Mouse (Mus musculus): ENCODE measurements at regions not wholly inside any gene's neighbourhood (a gene's known extent, or its start where the extent isn't known, plus 50 kb on each side); places are given as distances from the start of the nearest gene placed in this dataset.
"Not testable (repeated sequence)": the region's sequence is repeated elsewhere in the genome, so short reads cannot be mapped to it uniquely, and the experiment has no call there.

DNA sequence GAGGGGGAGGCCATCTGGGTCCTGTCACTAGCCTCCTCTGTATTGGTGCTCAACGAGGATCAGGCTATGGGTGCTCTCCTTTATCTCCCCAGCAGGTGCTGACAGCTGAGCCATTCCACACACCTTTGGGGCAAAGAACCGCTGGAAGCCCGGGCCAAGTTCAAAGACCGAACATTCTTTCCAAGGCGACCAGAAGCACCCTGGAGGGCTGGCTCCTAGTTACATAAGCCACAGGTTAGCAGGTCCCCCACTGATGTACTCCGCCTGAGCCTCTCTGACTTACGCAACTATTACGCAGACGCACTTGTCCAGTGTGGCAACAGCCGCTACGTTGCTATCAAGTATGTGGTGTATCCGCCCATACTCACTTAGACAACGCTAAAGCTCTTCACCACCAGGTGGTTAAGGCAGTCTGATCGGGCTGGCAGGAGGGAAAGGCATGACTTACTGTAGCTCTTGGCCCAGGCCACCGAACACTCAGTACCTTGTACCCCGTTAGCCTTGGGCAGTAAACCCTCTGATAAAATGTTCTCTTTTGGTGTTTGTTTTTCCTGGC, 69.2 kb downstream of the Gm33543 start:
- DNase-seq (ENCODE audit: low spot score), result no peak

DNA sequence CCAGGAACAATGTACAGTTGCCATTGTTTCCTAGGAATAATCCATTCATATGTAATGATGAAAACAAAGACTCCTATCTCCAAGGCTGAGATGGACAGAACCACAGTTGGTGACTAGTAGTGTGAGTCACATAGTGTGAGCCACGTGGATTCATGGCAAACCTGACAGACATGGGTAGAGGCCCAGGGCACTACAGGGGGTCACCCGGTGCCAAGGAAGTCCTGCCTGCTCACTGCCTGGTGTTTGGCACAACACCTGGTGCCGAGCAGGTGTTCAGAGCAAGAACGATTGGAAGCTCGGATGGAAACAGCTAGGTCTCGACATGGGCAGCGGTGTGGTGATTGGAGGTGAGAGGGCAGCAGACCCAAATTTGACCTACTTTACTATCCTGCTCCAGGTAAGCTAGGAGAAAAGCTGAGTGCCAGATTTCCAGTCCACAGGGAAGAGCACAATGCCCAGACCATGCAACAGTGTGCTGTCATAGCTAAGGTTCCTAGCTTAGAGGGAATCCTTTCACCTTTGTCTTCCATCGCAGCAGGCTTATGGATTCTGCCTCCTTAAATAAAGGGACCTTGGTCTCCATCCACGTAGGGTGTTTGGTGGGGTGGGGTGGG, 69.8 kb downstream of the Gm33543 start:
- DNase-seq (ENCODE audit: low spot score), result no peak

DNA sequence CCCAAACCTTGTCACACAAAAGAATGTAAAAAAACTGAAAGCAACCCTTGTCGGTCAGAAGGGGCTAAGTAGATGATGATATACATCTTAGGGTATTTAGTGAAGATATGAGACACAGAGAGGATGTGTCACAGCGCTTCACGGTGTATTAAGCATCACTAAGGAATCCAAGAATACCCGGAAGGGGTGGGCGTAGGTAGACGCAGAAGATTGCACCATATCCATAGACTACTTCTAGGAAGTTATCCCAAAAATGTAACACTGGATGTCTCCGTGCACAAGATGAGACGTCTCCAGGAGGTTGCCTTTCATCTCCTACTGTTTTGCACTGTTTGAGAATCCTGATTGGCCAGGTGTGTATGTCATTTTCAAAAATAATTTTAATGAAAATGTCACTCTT, 73.8 kb downstream of the Gm33543 start:
- no peak for DNase-seq (ENCODE audit: low spot score)

DNA sequence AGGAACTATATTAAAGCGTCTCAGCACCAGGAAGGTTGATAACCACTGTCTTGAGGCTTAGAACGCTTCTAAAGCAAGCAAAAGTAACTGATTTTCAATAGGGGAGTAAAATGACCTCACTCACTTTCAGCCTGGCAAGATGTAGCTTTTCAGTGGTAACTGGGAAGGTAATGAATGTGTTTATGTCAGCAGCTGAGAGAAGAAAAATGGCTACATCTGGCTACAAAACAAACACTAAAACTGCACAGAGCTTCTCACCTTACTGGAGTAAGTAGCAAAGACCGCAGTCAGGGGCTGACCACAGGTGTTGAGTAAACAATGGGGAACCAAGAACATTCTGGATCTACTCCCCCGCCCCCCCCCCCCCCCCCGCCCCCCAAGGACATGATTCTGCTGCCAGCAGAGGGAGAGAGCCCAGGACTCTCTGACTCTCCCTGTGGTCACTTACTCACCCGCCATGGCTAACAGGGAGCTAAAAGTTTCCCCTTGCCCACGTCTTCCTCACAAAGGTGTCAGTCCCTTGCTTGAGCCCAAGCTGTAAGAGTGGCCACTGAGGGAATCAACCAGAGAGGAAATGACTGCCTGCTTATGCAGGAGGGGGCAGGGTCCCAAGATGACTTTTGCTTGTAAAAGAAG, 75.1 kb downstream of the Gm33543 start:
- no peak for DNase-seq (ENCODE audit: low spot score)

DNA sequence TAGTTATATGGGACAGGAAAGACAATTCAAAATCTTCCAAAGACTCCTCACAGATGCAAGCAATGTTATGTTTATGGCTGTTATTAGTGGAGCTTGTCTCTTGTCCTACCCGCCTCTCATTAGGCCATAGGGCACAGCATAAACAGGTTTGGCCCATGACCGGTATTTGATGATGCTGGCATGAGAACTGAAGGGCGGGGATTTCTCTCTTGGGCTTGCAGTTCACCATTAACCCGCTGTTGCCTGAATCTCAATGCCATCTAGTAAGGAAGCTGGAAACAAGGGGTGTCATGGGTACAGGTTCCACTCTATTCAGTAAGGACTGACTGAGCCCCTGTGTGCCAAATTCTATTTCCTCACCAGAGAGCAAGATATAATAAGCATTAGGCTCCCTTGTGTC, 78.6 kb downstream of the Gm33543 start:
- DNase-seq (ENCODE audit: low spot score), result no peak

DNA sequence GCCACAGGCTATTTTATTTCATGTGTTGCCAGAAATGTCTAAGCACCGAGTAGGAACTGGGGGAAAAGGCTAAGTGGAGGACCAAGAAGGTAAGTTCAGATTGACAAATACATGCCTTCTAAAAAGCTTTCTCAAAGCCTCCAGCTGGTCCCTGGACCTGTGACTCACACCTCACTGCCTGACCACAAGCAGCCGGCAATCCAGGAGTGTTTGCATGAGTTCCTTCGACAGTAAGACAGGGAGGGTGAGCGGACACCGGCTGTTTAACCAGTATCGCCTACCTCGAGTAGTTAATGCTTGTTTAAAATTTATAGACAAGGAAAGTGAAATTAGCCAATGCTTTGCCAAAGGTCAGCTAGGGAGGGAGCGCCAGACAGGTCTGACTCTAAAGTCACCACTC, 80.1 kb downstream of the Gm33543 start:
- no peak for DNase-seq (ENCODE audit: low spot score)

DNA sequence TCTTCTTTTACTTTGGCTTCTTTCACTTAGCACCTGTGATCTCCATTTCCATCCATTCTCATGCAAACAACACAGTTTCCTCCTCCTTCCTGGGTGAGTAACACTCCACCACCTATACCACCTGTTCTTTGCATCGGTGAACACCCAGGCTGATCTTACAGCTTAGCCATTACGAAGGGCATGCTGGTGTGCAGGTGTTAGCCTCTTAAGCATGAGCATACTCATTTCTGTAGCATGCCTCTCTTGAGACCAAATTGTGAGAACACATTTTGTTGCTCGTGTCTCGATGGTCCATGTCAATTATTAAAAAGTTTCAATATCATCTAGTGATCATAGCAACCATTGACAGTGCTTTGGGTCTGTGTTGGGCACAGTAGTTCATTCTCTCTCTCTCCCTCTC, 80.8 kb downstream of the Gm33543 start:
- DNase-seq (ENCODE audit: low spot score), result no peak

DNA sequence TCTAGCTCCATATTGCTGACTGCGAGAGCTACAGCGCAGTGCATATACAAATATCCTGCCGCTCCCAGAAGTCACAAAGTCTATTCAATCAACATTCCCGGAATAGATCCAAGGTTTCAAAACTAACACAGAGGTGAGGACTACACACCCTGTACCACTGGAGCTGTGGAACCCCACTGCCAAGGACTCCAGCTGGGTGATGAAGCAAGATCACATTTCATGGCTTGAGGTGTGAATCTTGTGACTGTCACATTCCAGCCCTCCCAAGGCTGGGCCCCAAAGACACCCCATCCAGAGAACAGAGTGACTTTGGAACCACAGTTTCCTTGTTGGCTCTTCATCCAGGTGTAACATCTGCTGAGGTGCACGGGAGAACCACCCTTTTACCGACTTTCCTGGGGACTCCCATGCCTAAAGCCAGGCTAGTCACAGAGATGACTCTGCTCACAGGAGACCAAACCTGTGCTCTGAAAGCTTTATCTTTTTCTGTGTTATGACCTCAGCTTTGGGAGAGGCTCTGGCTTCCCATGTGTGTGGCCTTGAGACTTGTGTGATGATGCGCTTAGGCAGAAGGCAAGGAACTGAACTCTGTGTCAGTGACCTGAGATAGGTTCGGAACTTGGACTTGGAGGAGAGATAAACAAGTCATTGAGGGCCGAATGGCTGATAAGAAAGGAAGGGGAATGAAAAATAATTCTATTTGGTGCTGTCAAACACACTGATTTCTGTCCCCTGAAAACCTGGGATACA, 82.4 kb downstream of the Gm33543 start:
- DNase-seq (ENCODE audit: low spot score), result no peak

DNA sequence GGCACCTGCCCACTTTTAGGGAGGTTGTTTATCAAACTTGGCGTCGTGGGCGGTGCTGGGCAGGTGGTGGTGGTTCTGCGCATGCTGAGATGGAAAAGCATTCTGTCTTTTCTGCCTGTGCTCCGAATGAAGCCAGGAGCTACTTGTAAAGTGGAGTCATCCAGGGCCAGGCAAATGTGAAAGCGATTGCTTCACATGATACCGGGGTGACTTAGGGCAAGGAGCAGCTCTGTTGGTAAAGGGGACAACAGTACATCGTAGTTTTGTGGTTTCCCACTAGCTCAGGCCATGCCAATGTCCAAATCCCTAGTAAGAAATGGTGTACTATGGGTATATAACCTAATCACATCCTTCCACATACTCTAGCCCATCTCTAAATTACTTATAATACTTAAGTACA, 84.5 kb downstream of the Gm33543 start:
- no peak for DNase-seq (ENCODE audit: low spot score)

DNA sequence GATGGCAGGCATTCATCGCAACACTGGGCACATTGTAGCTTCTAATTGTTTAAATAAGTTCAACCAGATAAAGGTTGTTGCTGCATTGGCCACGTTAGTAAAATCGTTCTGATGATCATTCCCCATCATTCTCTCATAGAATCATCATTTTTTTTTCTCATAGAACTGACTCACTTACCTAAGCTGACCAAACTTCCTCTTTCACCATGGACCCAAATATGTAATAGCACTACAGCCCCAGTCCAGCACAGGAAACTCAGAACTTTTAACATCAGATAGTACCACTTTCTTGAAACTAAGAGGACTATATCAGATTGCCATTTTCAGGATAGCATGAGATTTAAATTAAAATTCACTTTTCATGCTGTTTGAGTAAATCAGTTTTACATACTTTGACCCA, 82.2 kb upstream of the Anapc15-ps start:
- DNase-seq (ENCODE audit: low spot score), result no peak

DNA sequence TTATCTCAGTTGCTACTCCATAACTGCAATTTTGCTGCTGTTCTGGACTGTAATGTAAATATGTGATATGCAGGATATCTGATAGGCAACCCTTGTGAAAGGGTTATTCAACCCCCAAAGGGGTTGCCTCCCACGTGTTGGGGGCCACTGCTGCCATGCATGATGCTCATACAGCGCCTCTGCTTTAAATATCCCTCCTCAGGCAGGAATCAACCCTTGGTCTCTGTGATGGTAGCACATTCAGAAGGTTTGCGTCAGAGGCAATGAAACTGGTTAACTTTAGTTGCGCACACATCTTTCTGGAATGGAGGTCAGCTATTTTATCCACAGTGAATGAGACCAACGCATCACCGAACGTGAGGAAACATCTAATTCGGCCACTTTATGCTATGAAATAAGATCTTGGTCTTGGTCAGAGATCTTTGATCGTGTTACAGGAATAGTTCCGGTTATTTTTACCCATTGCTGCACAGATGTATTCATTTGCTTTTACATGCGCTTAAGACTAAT, 80.2 kb upstream of the Anapc15-ps start:
- DNase-seq (ENCODE audit: low spot score), result no peak

DNA sequence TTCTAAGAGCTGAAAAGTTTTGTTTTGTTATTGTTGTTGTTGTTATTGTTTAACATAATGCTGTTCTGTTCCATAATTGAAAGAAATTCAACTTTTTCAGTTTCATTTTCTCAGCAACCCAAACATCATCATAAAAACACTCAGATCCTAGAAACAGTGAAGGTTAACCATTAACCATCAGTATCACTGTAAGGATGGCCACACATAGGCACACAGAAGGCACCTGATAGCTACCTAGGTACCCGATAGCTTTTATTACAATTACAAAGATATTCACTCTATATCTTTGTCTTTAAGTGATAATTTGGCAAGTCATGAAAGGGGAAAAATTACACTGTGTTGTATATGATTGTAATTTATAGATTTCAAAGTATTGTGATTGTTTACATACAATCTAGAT, 75.1 kb upstream of the Anapc15-ps start:
- DNase-seq (ENCODE audit: low spot score), result no peak

DNA sequence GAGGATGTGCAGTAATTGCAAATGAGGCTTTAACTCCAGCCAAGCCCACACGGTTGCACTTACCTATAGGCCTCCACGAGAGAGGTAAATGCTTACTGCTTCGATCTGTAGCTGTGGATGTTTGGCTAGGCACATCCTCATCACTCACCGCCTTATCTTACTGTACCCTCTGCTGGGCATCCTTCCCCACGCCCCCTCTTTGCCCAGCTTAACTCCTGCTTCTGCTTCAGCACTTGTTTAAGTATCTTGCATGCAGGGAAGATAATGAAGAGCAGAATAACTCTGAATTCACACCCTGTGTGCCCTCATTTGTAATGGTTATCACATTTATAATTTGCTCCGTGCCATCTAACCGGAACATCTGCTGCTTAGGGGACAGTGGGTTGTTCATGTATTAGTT, 74.7 kb upstream of the Anapc15-ps start:
- DNase-seq (ENCODE audit: low spot score), result no peak

DNA sequence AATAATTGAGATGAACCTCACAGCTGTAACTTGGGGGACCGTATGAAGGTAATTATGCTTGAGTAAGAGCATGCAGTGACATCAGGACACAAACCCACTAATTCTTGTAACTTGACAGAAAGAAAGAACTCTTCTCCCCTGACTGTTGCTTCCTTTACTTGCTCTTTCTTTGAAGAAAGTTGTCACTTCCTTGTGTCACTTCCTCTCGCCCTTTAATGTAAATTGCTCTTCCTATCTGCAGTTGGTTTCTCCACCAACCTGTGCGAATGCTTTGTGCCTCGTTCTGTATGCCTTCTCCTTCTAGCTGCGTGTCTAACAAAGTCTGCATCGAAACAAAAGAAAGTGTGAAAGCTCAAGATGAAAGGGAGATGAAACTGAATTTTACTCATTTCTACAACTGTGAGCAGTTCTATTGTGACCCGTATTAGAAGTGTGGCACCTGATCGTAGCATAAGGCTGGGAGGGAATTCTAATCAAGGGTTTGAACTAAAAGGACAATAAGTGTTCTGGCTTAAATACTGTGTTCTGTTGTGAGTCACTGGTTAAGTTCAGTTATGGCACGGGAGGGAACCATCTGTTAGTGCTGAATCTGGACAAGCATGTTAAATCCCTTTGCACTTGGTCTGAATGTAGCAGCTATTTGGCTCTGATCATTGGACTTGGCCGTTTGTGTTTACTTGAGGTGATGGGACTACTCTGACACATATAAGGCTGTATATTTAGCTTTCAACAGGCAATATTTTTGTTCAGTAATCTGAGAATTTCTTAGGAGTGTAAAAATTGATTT, 72.8 kb upstream of the Anapc15-ps start:
- no peak for DNase-seq (ENCODE audit: low spot score)

DNA sequence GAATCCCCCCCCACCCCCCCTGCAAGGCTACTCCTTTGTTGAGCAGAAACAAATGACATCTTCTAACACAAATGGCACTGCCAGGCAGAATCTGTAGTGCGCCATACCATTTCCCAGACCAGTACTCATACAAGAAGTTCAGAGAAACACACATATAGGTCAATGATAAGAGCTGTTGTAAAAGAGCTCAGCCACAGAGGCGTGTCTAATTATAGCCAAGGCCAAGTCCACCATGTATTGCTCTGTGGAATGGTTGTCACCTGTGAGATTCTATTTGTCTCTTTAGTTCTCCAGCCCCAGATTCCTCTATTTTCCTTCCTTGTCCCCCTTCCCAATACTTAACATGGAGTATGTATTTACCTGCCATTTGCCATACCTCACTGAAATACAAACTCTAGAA, 72.0 kb upstream of the Anapc15-ps start:
- no peak for DNase-seq (ENCODE audit: low spot score)

DNA sequence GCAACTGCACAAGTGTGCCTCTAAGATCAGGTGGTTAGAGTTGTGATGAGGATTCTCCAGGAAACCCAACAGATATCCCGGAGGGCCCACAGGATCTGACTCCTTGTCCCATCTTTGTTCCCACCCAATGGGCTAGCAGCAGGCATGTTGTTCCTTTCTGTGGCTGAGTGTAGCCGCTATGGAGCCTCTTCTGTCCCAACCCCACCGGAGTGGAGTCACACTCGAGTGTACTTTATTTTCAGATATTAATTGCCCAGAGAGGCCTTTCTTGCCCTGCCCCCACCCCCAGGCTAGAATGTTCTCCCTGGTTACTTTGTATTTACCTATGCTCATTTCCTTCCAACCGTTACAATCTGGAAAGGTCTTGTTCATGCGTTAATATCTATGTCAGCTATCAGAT, 70.4 kb upstream of the Anapc15-ps start:
- DNase-seq (ENCODE audit: low spot score), result no peak

DNA sequence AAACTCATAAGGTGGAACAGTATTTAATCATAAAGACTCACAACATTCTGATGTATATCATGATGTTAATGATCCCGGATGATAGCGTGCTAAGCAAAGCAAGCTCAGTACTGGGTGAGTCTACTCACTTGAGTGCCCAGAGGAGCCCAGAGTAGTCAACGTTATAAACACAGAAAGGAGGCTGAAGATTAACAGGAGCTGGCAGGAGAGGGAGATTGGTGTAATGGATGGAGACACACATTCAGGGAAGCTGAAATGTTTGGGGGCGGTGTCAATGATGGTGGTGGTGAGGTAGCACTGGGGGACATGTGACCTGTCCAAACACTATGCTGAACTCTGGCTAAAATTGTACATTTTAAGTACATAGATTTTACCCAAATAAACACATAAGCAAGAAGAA, 66.2 kb upstream of the Anapc15-ps start:
- DNase-seq (ENCODE audit: low spot score), result no peak

DNA sequence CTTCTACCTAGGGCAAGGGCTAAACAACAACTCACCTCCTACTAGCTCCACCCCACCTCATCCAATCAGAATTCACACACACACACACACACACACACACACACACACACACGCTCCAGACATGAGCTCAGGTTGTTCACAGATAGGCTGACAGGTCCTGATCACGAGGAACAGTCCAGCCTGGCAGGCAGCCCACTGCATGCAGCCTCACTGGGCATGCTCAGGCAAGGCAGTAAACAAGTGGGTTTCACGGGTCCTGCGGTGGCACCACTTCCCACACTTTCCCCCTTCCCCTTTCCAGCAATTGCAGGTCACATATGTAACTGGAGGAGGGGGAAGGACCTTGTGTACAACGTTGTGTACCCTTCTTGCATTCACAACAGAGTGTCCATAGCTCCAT, 63.5 kb upstream of the Anapc15-ps start:
- not testable (repeated sequence) for DNase-seq (ENCODE audit: low spot score)

DNA sequence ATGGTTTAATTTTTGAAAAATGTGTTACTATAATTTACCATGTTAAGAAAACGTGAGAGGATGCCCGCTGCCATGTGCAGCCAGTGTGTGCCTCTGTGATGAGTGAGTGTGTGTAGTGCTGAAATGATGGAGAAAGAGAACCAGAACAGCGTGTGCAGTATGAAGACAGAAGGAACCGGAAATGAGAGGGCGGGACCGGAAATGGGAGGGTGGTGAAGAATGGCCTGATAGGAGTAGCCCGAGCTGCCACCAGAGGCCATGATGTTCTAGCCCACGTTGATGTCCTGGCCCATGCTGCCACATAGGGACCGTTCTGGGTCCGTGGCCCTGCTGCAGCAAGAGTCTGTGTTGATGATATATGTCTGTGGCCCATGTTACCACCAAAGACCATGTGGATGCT, 57.8 kb upstream of the Anapc15-ps start:
- DNase-seq (ENCODE audit: low spot score), result no peak

DNA sequence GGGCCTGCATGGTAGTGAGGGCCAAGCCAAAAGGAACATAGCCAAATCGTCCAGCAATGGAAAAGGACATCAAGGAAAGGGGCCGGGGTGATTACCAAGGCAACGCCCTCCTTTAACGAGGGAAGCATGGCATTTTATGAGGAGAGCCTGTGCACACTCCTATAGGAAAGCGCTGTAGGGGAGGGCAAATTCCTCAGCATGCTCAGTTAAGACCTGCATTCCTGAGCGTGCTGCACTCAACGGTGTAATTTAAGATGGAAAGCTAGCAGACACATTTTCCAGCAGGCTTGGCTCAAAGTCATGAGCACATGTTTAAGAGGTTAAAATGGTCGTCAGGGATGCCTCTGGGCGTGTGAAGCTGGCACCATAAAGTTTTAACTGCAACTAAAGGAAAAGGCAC, 56.6 kb upstream of the Anapc15-ps start:
- peak; percentile 66 for DNase-seq (ENCODE audit: low spot score)

DNA sequence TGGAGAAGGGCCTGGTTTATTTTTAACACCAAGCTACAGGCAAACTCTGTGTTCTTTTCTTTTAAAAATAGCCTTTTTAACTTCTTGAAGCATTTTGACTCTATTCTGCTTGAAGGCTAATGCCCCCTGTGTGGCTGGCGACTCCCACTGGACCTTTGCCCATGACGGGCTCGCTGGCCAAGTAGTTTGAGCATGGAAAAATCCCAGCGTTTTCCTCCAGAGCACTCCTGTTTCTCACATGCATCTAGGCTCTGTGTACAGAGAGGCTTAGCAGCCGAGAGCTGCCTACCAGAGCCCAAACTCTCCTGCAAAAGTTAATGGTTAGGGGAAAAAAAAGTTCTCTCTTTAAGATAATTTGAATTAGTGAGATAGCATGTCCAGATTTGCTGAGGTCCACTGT, 52.7 kb upstream of the Anapc15-ps start:
- DNase-seq (ENCODE audit: low spot score), result no peak

DNA sequence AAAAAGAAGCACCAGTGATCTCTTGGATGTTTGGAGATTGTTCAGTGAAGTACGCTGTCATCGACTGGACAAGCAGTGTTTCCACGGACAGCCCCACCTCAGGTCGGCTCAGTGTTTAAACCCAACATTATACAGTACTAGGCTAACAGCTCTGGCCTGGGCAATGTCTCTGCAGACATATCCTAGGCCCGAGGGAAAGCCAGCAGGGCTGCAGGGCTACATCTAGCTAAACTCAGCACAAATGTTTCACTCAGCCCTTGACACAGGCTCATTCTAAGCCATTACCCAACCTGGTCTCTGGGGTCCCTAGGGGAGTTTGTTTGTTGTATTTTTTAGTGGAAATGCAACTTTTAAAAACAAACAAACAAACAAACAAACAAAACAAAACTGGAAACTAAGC, 52.1 kb upstream of the Anapc15-ps start:
- DNase-seq (ENCODE audit: low spot score), result no peak
